Mouse (Mus musculus) heart, embryonic 15.5 days (tissue): ENCODE measurements at regions not wholly inside any gene's neighbourhood (a gene's known extent, or its start where the extent isn't known, plus 50 kb on each side); places are given as distances from the start of the nearest gene placed in this dataset.

Experiments
- ATAC-seq: fragments of 200-750 bp; cut with Nextera tagmentation; replicated peaks from 2 replicates; pipeline ENCODE4 v1.8.0; 2017; ENCODE audit warnings: low read depth, moderate TSS enrichment; ENCODE audit not compliant: insufficient number of reproducible peaks, insufficient read depth, low FRiP score
- H3K27ac ChIP-seq: fragments of 300-500 bp; sonication (generic); 2 replicates; pipeline ENCODE4 v1.5.1; 2015; ENCODE audit warnings: mild to moderate bottlenecking, inconsistent platforms
- H3K27me3 ChIP-seq: fragments of 300-500 bp; sonication (generic); 2 replicates; pipeline ENCODE4 v1.6.1; 2015; ENCODE audit warnings: inconsistent platforms
- H3K36me3 ChIP-seq: fragments of 300-500 bp; sonication (generic); 2 replicates; pipeline ENCODE4 v1.6.1; 2015; ENCODE audit warnings: mild to moderate bottlenecking, inconsistent platforms
- H3K4me1 ChIP-seq: fragments of 300-500 bp; sonication (generic); replicated peaks from 2 replicates; pipeline ENCODE4 v1.6.1; 2015; ENCODE audit warnings: inconsistent platforms
- H3K4me2 ChIP-seq: fragments of 300-500 bp; sonication (generic); 2 replicates; pipeline ENCODE4 v1.6.1; 2015; ENCODE audit warnings: inconsistent platforms, mild to moderate bottlenecking, moderate library complexity
- H3K4me3 ChIP-seq: fragments of 300-500 bp; sonication (generic); 2 replicates; pipeline ENCODE4 v1.5.1; 2015; ENCODE audit warnings: mild to moderate bottlenecking, inconsistent platforms
- H3K9ac ChIP-seq: fragments of 300-500 bp; sonication (generic); 2 replicates; pipeline ENCODE4 v1.6.1; 2015; ENCODE audit warnings: mild to moderate bottlenecking, inconsistent platforms
- H3K9me3 ChIP-seq: fragments of 300-500 bp; sonication (generic); replicated peaks from 2 replicates; pipeline ENCODE4 v1.6.1; 2016; ENCODE audit warnings: inconsistent platforms
- WGBS: fragments of 180-500 bp; shearing (Covaris S2); methylation state at CpG from one replicate; pipeline ENCODE4 v1.1.7; 2015; ENCODE audit warnings: mixed read lengths; 5-methylcytosine and 5-hydroxymethylcytosine counted together

DNA sequence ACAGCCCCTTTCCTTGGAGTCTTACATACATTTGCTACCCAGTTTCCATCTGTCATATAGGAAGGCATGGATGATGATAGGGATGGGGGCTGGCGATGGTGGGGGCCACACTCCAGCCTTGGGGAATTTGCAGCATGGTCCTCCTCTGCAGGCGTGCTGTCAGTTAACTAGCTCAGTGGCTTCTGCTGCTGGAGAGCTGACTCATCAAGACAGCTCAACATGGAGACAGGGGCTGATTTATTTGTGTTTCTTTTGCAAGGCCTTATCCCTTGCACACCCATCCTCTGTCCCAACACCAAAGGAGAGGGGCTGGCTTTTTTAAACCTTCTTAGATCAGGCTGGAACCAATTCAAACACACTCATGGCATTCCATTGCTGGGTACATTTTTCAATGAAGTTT is 98.3 kb upstream of the Meis1 start:
- no peak overlapping the region for H3K9ac ChIP-seq
- no peaks in the 10 kb centered on the region for H3K36me3 ChIP-seq
- H3K4me2 ChIP-seq: no peak overlapping the region
- ATAC-seq: no peak
- WGBS: 69% methylated on average over 2 of the region's 2 CpGs
- no peak overlapping the region for H3K4me3 ChIP-seq
- H3K27me3 ChIP-seq: no peaks in the 10 kb centered on the region
- H3K4me1 ChIP-seq: peaks cover 1% of the 10 kb centered on the region; the same call in 1 of the 2 replicates
- H3K9me3 ChIP-seq: no peaks in the 10 kb centered on the region
- H3K27ac ChIP-seq: no peak overlapping the region

DNA sequence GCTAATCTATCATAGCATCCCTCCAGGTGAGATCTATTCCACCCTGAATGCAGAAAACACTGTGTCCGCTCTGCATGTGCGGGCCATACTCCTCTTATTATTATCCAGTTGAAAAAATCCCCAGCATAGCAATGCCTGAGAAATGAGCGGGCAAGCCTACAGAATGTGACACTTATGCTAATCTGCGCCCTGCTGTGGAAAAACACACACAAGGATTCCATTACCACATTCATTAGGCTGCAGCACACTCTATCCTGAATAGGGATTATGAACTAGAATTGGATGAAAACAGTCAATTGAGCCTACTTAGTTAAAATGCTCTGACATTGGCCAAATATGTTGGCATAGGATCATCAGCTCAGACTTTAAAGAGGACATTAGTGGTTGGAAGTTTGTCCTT is 99.5 kb upstream of the Meis1 start:
- no peaks in the 10 kb centered on the region for H3K9me3 ChIP-seq
- H3K4me3 ChIP-seq: no peak overlapping the region
- ATAC-seq: no peak
- 74% methylated on average over 4 of the region's 4 CpGs for WGBS
- no peaks in the 10 kb centered on the region for H3K4me1 ChIP-seq
- H3K27ac ChIP-seq: no peak overlapping the region
- H3K27me3 ChIP-seq: no peaks in the 10 kb centered on the region
- H3K4me2 ChIP-seq: no peak overlapping the region
- H3K36me3 ChIP-seq: no peaks in the 10 kb centered on the region
- no peak overlapping the region for H3K9ac ChIP-seq

DNA sequence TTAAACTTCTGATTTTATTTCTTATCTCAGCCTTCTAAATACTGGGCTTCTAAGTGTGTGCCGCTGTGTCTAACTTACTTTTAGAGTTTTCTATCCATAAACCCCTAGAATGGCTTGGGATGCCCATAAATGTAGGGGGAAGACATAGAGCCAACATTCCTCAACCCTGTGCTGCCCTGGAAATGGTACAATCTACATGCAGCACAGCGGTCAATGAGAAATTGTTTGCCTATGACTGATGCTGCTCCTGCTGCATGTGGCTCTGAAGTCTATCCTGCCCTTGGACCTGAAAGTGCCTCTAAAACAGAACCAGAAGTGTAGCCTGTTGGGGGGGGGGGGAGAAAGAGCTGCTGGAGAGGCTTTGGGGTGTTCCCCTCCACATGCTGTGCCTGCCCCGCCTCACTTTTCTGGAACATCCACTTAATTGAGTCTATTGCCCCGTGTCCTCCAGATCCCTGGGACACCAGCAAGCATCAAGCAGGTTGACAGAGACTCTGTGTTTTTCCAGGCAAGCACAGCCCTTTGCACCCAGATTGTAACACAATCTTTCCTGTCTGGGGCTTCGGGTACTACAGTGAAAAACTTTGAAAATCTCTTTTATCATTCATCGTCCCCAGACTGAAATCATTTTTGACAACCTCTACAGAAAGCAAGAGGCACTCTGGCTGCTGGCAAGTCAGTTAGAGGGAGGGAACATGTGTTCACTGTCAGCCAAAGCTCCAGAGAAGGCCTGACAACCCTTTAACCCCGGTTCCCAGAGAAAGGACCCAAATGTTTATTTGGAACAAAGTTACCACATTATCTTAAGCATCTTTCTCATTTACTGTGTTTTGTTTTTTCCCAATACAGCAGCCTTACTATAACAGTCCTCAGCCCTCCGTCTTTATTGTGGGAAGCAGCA is 101.4 kb upstream of the Meis1 start:
- no peaks in the 10 kb centered on the region for H3K4me1 ChIP-seq
- H3K27ac ChIP-seq: no peak overlapping the region
- 53% methylated on average over 8 of the region's 8 CpGs for WGBS
- no peak overlapping the region for H3K9ac ChIP-seq
- no peak for ATAC-seq
- H3K9me3 ChIP-seq: no peaks in the 10 kb centered on the region
- no peak overlapping the region for H3K4me3 ChIP-seq
- H3K4me2 ChIP-seq: no peak overlapping the region
- no peaks in the 10 kb centered on the region for H3K36me3 ChIP-seq
- no peaks in the 10 kb centered on the region for H3K27me3 ChIP-seq

DNA sequence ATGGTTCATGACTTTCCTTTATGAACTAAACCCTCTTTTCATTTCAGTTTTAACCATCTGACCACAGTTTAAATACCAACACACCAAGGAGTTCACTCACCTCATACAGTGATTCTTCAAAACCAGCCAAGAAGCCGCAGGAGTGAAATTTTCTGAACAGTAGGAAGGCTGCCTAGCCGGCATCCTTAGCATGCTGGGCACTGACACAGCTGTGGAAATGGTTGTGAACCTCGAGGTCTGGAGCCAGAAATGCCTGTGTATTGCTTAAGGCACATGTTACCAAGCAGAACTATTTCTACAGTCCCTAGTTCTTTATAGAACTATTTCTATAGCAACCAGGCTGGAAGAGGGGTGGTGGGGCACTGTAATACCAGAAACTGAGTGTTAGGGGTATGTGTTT is 102.1 kb upstream of the Meis1 start:
- Histone ChIP-seq H3K27me3 (no peaks in the 10 kb centered on the region), H3K27ac (no peak overlapping the region), H3K4me2 (no peak overlapping the region), H3K36me3 (no peaks in the 10 kb centered on the region), H3K9ac (no peak overlapping the region), H3K4me3 (no peak overlapping the region), H3K9me3 (no peaks in the 10 kb centered on the region), H3K4me1 (no peaks in the 10 kb centered on the region)
- 51% methylated on average over 3 of the region's 3 CpGs for WGBS
- ATAC-seq: no peak

DNA sequence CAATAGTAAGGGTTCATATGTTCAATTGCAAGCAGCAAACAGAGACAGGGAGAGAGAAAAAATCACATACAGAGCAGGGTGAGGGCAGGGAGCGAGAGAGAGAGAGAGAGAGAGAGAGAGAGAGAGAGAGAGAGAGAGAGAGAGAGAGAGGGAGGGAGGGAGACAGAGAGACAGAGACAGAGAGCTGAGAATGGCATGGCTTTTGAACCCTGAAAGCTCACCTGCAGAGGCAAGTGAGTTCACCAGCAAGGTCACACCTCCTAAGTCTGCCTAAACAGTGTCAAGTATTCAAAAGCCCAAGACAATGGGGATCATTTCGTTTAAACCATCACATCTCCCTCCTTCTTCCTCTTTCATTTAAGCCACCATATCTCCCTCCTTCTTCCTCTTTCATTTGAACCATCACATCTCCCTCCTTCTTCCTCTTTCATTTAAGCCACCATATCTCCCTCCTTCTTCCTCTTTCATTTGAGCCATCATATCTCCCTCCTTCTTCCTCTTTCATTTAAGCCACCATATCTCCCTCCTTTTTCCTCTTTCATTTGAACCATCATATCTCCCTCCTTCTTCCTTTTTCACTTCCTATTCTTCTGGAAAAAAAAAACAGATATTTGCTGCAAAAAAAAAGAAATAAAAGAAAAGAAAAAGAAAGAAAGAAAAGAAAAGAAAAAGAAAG is 116.7 kb upstream of the Meis1 start:
- H3K9me3 ChIP-seq: no peaks in the 10 kb centered on the region
- no peaks in the 10 kb centered on the region for H3K27me3 ChIP-seq
- H3K4me2 ChIP-seq: no peak overlapping the region
- H3K4me1 ChIP-seq: 0 out of 2 replicates have a peak, but pooled peaks cover 2% of the 10 kb centered on the region
- H3K27ac ChIP-seq: no peak overlapping the region
- 55% methylated on average over 2 of the region's 2 CpGs for WGBS
- H3K36me3 ChIP-seq: no peaks in the 10 kb centered on the region
- ATAC-seq: no peak
- H3K4me3 ChIP-seq: no peak overlapping the region
- no peak overlapping the region for H3K9ac ChIP-seq

DNA sequence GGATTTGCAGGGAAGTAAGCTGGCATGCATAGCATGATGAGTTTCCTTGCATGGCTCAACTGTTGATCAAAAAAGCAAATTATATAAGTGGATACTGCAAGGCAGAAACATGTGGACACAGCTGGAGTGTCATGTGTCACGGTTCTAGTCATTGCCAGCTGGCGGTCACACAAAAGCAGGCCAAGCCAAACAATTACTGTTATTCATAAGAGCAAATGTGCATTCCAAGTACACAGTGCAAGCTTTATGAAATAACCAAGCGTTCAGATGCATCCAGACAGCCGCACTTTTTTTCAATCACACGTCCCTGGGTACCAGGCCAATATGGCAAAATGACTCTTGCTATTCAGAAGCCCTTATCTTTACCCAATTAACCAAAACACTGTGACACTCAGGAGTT is 119.6 kb upstream of the Meis1 start:
- Histone ChIP-seq H3K9me3 (no peaks in the 10 kb centered on the region), H3K4me3 (no peak overlapping the region), H3K27ac (no peak overlapping the region), H3K36me3 (no peaks in the 10 kb centered on the region), H3K4me1 (no peaks in the 10 kb centered on the region), H3K27me3 (no peaks in the 10 kb centered on the region), H3K4me2 (no peak overlapping the region), H3K9ac (no peak overlapping the region)
- ATAC-seq: 0 out of 2 replicates have a peak, but pooled peaks have one; percentile 27
- 72% methylated on average over 5 of the region's 5 CpGs for whole genome bisulfite sequencing

DNA sequence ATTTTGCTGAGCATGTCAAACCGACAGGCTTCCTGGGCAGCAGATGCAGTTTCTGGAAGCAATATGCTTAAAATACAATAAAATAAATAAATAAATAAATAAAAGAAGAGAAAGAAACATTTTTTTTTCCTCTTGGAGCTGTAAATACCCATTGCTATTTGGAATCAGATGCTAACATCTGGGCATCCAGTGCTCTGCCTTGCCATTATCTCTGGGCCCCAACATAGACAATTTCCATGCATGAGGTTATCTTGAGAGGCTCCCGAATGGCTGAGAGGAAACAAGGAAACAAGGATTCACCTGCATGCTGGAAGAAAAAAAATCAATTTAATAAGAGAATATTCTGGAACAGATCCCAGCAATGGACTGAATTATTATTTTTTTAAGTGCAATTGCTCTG is 120.0 kb upstream of the Meis1 start:
- Histone ChIP-seq H3K9me3 (no peaks in the 10 kb centered on the region), H3K36me3 (no peaks in the 10 kb centered on the region), H3K4me2 (no peak overlapping the region), H3K4me1 (no peaks in the 10 kb centered on the region), H3K27me3 (no peaks in the 10 kb centered on the region), H3K27ac (no peak overlapping the region), H3K9ac (no peak overlapping the region), H3K4me3 (no peak overlapping the region)
- no peak for ATAC-seq
- WGBS: 59% methylated on average over 2 of the region's 2 CpGs

DNA sequence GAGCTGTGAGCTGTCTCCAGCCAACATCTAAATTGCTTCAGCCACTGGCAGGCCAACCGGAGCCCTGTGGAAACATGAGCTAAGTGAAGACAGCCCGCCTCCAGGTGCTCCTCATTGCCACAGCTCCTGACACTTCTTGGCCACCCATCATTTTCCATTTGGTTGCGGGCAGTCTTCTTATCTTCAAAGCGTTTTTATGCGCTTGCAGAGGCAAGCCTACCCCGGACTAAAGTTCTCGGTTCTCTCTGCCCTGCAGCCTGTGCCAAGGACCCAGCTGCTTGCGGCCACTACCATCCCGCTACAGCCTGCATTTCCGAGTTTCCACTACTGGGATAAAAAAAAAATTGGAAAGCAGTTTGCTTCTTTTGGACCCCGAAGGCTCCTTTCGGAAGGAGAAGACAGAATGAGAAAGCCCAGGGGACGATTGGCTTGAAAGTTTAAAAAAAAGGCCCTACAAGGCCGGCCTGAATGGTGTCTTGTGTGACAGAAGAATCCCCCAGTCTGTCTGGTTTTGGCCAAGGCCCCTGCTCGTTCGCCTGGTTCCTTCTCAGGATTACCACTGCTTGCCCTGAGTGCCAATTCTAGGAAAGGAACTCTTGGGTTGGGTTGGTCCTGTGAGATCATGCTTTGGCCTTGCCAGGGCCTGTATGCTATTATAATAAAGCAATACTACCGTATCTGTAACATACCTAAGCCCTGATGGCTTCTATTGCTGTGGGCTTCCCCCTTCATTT is 124.6 kb upstream of the Meis1 start:
- peaks cover 2% of the 10 kb centered on the region; the same call in 1 of the 2 replicates for H3K4me1 ChIP-seq
- no peaks in the 10 kb centered on the region for H3K36me3 ChIP-seq
- ATAC-seq: peak; percentile 64; the same call in 1 of the 2 replicates
- H3K4me3 ChIP-seq: no peak overlapping the region
- no peak overlapping the region for H3K27ac ChIP-seq
- H3K4me2 ChIP-seq: no peak overlapping the region
- no peaks in the 10 kb centered on the region for H3K27me3 ChIP-seq
- H3K9me3 ChIP-seq: no peaks in the 10 kb centered on the region
- WGBS: 53% methylated on average over 17 of the region's 17 CpGs
- no peak overlapping the region for H3K9ac ChIP-seq

DNA sequence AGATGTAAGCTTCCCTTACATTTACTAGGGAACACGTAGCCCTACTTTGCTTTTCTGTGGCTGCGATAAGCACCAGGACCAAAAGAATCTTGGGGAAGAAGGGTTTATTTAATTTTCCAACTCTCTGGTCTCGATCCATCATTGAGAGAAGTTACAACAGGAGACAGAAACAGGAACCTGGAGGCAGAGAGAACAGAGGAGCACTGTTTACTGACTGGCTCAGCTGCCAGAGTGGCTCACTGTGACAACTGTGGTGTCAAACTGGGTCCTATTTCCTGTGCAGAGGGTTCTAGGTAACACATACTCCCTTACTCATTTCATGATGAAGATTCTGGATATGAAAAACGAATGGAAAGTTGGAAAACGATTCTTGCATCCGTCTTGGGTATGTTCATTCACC is 125.7 kb upstream of the Meis1 start:
- no peak overlapping the region for H3K4me3 ChIP-seq
- WGBS: 81% methylated on average over 6 of the region's 6 CpGs
- H3K4me1 ChIP-seq: peaks cover 2% of the 10 kb centered on the region; the same call in 1 of the 2 replicates

DNA sequence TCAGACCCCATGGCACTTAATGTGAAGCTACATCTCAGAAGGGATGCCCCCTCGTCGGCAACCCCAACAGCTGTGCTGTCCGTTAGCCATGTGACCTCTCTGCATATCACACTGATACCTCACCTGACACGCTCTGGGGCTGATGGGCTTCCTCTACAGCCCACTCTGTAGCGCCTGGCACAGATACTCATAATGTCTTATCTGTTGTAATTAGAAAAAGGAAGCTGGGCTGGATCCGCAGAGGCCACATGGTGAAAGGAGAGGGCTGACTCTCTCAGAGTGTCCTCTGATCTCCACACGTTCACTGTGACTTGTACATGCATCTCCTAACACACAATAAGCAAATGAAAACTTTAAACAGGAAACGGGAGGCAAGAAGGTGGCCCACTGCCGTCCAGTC is 126.5 kb upstream of the Meis1 start:
- no peak overlapping the region for H3K27ac ChIP-seq
- H3K27me3 ChIP-seq: no peaks in the 10 kb centered on the region
- H3K36me3 ChIP-seq: no peaks in the 10 kb centered on the region
- H3K4me2 ChIP-seq: no peak overlapping the region
- no peak for ATAC-seq
- no peaks in the 10 kb centered on the region for H3K9me3 ChIP-seq
- no peak overlapping the region for H3K4me3 ChIP-seq
- peaks cover 2% of the 10 kb centered on the region; the same call in 1 of the 2 replicates for H3K4me1 ChIP-seq
- no peak overlapping the region for H3K9ac ChIP-seq
- WGBS: 48% methylated on average over 9 of the region's 9 CpGs

More for the DNA sequence above, 125.7 kb upstream of the Meis1 start:
- Histone ChIP-seq H3K9ac (no peak overlapping the region), H3K9me3 (no peaks in the 10 kb centered on the region), H3K36me3 (no peaks in the 10 kb centered on the region), H3K27me3 (no peaks in the 10 kb centered on the region), H3K4me2 (no peak overlapping the region), H3K27ac (no peak overlapping the region)
- no peak for ATAC-seq

DNA sequence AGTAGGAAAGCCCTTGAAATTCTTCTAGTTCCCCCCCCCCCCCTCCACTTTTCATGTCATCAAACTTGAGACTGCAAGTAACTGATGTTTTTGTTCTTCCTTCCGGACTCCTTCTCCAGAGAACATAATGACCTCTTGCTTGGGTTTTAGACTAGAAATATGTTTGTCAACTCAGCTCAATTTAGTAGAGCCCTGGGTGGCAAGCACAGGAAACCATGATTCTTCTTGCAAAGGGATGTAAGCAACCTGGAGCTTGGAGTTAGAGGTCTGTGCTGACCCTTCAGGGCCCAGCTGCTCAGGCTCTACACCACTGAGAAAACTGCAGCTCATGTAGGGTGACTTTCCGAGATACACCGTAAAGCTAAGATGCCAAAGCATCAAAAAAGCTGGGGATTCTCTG is 127.2 kb upstream of the Meis1 start:
- Histone ChIP-seq H3K9ac (no peak overlapping the region), H3K27ac (no peak overlapping the region), H3K27me3 (no peaks in the 10 kb centered on the region), H3K4me2 (no peak overlapping the region), H3K4me1 (peaks cover 2% of the 10 kb centered on the region; the same call in 1 of the 2 replicates), H3K36me3 (no peaks in the 10 kb centered on the region), H3K4me3 (no peak overlapping the region), H3K9me3 (no peaks in the 10 kb centered on the region)
- no peak for ATAC-seq
- WGBS: 85% methylated on average over 3 of the region's 3 CpGs
